Mouse (Mus musculus) ES-CJ7 (cell line): ENCODE results near the gene Ghr.

Source experiments
- DNase-seq: peaks from one replicate; pipeline ENCODE4 v3.0.0; 2011; ENCODE audit warnings: low read depth, low spot score

Gene Ghr

DNA sequence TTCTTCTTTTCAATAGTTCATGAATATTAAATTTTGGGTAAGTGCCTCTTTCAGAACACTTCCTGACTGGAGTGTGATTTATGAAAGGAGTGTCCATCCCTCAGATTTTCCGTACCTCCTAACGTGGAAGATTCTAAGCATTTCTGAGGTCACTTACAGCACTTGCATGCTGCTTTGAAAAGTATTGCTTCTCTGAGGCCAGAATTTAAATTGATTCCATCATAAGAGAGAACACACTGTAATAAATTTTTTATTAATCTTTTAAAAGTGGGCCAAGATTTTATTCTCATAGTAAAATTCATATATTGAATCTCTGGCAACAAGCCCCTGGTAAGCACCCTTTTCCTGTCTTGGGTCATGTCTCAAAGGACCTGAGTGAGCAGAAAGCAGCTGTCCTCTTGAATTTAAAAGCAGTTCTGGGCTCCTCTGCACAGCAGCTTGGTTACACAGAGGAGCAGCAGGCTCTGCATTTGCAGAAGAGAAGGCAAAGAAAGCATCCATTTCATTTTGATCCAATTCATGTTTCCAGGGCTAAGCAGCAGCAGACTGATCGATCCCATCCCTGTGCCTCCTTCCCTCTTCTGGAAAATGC lies 46.9 kb downstream of the Ghr start:
- DNase-seq: no peak

DNA sequence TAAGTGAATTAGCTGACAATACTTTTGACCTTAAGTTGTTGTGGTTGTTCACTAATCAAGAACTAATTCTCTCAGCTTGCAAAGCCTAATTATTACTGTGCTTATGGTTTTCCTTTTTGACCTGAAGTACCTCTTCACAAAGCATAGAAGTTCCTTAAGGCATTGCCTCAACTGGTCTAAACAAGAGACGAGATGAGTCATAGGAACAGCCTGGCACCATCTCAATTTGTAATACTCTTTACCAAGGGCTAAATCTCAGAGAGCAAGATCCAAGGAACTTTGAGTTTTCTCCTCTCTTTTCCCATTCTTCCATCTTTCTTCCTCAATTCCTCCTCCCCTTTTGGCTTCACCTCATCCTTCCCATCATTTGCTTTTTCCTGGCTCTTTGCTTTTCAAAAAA lies 69.3 kb downstream of the Ghr start:
- no peak for DNase-seq

DNA sequence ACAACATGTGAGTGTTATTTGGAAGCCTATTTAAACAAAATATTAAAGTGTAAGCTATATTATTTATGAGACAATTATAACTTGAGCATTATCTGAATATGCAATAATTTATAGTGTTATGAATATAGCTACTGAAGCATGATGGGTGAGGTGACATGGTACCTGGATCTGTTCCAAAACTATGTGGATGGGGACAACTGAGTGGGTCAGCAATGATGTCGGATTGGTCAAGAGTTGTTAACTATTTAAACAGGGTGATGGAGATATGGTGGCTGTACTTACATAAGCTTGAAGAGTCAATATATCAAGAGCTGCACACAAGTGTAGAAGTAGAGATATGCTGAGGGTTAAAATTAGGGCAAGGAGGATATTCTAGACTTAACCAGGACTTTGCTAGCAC lies 70.9 kb downstream of the Ghr start:
- no peak for DNase-seq

DNA sequence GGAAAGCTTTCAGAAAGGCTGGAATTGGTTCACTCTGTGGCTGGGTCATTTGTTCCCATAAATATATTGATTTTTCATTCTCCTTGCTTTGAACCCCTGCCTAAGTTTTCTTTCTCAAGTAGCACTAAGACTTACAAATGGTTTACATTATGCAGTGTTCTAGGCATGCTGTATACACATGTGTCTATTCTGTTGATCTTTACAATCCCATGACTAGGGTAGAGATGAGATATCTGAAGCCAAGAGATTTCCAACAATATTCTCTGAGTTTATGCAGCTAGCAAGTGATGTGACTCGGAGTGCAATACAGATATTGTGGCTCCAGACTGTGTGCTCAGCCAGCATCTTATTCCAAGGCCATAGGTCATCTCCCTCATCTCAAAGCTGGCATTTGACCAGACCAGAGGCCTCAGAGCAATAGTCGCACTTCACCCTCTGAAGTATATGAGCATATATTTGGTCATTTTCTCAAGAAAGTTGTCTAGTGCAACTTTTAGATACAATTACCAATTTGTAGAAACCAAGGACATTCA lies 71.6 kb downstream of the Ghr start:
- DNase-seq: no peak

DNA sequence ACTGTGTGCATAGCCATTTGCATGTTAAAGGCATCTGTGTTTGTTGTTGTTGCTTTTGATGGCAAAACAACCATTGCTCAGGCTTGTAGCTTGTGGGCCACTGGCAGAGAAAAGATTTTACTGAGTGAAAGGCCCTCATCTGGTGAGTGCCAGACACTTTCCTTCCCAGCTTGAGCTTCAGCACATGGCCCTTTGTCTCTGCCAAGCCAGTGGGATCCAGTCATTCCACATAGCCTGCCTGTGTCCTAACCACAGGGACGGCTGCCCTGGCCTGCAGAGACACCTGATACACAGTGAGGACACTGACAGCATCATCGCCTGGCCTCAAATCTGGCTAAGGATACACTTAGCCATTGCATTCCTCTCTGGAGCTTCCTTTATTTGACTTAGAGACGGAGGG lies 74.2 kb downstream of the Ghr start:
- DNase-seq: no peak

DNA sequence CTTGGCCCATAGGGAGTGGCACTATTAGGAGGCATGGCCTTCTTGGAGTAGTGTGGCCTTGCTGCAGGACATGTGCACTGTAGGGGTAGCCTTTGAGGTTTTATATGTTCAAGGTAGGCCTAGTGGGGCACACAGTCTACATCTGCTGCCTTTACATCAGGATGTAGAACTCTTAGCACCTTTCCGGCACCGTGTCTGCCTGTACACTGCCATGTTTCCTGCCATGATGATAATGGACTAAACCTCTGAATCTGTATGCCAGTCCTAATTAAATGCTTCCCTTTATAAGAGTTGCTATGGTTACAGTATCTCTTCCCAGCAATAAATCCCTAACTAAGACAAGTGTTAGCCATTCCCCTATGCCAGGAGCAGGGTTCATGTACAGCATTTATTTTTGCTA lies 76.0 kb downstream of the Ghr start:
- no peak for DNase-seq

DNA sequence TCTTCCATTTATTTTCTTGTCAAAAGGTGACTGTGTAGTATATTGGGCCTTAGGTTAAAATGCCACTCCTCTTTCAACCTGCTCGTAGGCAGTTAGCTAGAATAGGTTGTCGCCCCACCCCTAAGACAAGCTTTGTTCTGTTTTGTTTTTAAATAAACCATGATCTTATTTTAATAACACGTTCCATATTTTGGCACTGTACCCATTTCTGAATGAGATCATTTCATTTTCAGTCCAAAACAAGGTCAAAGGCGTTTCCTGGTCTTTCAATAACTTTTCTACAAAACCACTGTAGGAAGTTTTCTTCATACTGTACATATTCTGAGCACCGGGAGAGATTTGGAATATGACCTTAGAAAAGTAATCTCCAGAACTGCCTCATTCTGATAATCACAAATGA lies 78.6 kb downstream of the Ghr start:
- DNase-seq: no peak

DNA sequence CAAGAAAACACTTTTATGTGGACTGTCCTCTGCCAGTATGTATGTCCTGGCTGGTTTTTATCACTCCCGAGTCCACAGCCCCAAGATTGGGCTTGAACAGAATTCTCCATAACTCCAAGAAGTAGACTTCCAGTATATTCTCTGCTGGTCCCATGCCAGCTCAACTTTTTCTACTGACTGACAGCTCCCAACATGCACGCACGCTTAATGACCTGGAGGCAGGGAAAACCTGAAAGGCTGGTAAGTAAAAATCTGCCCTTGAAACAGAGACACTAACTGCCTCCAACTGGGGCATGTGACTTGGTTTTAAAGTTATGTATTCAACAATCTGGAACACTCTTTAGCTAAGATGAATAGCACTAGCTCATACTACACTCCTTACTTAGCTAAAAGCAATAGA lies 81.6 kb downstream of the Ghr start:
- no peak for DNase-seq

DNA sequence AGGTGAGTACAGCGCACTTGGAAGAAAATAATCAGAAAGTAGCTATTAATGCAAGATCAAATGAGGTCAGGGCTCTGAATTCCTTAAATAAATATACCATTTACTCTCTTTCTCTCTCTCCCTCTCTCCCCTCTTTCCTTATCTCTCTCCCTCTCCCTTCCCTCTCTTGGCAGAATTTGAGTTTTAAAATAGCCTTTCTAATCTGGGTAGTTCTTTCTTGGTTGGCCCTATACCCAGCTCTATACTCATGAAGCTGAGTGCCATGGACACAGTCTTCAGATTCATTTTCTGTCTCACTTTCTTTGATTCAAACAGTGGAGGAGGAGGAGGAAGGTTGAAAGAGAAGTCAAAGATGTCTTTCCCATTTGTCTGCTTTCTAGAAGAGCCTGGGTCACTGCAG lies 84.3 kb downstream of the Ghr start:
- DNase-seq: no peak

DNA sequence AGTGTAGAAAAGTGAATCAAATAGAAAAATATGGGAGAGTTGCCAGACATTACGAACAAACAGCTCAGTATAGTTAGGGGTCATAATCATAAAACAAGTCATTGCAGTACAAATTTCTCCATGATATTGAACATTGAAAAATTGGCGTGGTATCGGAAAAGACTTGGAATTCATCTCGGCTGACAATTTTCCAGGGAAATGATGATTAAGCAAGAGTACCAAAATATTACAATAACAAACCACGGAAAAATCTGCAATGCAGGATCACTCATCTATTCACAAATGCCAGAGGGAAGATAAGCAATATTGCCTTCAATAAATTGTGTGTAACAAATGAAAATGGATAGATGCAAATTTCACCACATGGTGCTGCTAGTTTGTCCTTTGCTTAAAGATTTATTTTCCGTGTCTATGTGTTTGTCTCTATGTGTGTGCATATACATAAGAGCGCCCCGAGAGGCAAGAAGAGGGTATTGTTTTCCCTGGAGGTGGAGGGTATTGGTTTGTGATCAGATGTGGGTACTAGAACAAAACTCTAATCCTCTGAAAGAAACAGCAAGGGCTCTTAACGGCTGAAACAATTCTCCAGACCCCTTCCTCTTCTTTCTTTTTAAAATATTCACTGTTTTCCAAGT lies 85.2 kb downstream of the Ghr start:
- no peak for DNase-seq

DNA sequence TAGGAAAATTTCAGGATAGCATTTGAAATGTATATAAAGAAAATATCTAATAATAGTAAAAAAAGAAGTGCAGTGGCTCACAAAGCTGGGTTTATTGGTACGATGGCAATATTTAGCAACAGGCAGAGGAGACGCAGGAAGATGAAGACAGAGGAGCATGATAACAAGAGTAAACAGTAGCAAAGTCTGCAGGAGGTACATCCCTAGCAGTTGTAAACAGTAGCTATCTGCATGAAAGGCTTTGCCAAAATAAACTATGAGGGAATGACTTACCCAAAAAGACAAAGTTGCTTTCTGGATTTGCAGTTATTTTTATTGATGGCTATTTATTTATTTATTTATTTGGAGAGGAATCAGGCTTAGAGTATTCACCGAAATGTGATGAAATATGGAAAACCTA lies 92.4 kb downstream of the Ghr start:
- DNase-seq: no peak

DNA sequence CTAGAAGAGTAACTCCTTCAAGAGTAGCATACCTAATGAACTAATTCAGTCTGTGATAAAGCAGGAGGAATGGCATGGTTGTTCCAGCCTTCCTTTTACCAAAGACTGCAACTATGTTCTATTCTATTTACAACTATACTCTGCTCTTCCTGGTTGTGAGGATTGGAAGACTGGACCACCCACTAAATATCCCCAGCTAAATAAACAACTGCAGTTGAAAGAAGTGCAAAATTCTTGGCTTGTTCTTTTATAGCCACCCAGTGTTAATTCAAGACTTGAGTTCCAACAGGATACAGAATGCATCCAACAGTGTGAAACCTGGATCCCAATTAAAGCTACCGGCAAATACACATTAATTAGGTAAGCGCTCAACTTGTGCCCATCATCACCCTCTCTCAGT lies 93.3 kb downstream of the Ghr start:
- no peak for DNase-seq

DNA sequence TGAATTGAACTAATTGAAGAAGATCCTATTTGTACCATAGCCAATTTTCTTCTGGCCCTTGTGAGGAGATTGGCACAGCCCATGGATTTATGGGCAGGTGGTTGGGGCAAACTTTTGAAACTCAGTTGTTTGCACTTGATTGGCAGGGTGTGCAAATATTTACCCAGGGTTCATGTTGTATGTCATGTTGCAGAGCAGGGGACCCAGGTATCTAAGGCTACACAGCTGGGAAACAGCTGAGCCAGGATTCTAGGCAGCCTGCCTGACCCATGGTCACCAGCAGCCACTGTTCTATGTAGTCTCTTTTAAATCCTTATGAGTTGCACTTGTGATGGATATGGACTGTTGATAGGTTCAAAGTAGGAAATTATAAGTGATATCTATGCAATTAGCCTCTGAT lies 94.1 kb downstream of the Ghr start:
- DNase-seq: no peak

DNA sequence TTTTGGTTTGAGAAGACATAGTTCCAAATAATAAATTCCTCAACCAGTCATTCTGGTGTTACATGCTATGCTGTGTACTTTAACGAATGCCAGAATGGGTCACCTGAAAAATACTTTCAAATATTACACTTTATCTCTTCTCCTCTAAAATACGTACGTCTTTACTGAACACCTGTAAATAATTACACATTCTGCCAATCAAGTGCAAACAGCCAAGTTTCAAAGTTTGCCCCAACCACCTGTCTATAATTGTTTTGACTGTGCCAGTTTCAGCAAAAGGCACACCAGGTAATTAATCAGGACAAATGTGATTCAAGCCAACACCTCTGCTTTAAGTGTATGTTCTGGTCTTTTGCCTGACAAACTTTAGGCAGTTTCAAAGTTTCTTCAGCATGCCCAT lies 94.7 kb downstream of the Ghr start:
- no peak for DNase-seq

DNA sequence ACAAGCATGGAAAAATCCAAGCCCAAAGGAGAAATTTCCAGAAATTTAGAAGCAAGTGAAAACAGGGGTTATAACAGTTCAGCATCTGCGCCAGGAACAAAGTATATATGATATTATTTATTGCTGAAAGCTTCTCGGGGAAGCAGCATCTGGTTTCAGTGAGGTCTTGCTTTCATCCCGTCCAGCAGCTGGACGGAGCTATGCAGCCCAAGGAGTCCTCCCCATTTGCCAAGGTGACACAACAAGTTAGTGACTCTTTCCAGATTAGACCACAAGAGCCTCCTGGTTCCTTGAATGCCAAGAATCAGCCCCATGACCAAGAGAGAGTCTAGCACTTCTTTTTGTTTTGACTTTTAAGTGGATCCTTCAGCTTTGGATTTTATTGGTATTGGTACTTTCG lies 96.6 kb downstream of the Ghr start:
- DNase-seq: no peak

DNA sequence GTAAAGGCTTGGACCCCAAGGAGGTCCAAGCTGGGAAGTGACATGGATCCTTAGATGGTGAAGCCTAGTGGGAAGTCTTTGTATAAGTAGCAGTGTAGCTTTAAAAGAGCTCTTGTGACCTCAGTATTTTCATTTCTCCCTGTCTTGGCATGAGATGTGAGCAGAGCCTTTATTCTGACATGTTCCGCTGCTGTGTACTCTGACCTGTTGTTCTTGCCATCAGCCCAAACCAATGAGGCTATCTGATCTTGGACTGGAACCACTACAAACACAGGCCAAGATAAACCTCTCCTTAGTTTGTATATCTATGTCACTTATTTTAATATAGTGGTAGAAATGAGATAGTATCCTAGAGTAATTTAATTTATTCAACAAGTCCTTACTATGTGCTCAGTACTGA lies 97.9 kb downstream of the Ghr start:
- DNase-seq: no peak

DNA sequence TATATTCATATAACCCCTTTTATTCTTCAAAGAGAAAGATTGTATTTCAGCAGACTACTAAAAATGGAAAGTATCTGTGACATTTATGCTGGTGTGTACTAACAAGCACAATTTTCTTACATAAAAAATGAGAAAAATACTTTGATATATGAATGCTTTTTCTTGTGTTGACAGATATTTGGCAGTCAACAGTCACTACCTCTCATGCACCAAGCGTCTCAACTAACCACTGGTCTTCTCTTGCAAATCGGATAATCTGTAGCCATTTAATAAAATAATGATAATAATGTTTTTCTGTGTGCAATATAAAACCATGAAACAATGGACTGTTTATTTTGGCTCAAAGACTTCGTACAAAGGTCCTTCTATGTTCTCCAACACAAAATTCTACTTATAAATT lies 99.8 kb downstream of the Ghr start:
- no peak for DNase-seq

DNA sequence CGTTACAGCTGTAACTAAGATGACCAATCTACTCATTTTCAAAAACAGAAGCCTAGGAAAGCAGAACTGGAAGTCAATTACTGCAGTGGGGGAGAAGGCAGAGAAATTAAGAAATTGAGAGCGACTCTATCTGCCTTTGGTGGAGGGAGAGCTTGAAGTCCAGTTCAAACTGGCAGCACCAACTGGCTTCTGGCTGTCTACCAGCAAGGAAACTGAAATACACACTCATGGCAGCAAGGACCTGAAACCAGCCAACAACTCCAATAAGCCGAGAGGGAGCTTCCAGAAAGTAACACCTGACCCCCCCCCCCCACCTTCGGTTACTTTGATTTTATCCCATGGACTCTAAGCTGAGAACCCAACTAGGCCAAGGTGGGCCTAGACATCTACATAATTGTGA lies 114.1 kb downstream of the Ghr start:
- no peak for DNase-seq

DNA sequence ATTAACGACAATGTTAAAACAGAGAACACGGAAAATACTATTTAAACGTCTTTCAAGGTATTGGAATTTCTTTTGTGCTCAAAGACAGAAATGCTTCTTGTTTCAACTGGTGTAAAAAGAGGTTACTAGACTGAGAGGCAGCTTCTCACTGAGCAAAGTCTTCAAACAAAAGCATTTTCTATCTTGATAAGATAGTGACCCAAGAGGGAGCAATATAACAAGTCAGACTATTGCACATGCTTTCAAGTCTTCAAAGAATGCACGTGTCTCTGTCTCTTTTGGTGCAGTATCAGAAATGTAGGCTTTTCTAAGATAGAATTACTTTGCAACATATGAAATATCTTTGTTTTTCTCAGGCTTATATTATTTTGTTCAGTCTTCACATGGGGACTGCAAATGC lies 116.7 kb downstream of the Ghr start:
- DNase-seq: no peak

DNA sequence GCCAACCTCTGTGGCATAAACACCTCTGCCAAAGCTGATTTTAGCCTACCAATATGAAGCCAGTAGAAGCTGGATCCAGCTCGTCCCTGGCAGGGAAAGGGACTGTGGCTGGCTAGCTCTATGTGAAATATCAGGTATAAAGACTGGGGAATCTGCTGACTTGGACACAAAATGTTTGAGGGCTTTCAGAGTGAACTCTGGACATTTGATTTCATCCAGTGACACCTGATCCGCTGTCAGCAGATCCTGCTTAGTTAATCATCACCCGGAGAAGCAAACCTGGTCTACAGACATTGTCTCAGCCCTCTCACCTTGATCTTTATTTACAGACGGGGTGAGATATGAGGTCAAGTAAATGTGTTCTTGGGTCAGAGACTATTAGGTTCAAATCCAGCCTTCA lies 118.5 kb downstream of the Ghr start:
- no peak for DNase-seq

DNA sequence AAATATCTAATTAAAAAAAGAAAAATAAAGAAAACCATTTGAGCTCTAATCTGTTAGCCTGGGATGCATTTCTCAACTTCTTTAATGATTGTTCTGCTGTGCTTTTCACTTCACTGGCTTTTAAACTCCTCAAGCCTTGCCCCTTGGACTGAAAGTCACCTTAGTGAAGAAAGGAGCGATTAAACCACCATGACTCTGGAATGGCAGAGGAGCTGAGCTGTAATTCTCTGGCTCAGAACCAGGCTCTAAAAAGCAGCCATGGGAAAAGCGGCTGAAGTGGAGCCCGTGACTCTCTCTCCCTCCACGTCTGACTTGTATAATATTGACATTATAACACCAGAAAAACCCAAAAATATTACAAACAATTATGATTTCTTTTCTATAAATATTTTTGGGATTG lies 126.7 kb downstream of the Ghr start:
- DNase-seq: no peak

DNA sequence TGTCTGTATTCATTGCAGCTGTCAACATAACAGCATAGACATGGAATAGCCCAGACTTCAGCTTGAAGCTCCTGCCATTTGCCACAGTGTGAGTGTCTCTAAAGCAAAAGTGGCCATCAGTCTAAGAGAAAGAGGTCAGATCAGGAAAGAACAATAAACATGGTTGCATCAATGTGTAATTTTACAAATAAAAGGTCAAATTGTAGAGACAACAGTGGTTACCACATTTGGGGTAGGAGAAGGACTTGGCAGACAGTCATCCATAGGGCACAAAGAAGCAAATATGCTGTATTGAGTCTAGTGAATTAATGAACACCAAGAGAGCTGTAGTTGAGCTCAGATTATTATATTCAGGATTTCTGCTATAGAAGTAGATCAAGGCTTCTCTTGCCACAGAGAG lies 127.7 kb downstream of the Ghr start:
- no peak for DNase-seq

DNA sequence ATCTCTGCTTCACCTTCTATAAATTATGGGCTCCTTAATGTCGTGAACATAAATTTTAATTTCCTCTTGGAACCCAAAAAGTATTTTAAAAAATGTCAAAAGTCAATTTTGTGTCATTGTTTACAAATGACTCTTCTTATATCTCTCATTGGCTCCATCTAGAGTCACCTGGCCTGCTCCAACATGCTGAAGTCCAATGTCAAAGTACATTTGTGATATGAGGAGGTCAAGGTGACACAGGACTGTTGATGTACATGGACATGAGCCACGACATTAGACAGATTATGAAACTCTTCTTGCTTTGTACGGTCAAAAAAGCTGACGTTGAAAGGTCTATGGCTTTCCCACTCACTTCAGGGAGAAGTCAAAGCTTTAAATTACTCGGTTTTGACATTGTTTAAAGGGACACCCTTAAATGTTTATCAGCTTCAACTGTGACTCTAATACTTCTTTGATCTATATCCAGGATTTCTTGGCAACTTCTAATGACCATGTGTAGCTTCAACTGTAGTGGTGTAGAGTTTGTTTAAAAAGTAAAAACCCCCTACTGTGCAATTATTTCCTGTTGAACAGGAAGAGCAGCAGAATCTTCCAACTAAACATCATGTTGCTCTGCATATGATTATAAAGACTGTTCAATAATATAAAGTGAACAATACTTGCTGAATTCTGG lies 131.1 kb downstream of the Ghr start:
- no peak for DNase-seq
